Mouse (Mus musculus) lung, adult 2 months (tissue): ENCODE measurements around the gene Mapkbp1.

Experiments
- CTCF ChIP-seq: fragments of 200-500 bp; IDR thresholded peaks from 2 replicates; pipeline ENCODE4 v1.5.1; 2011; ENCODE audit warnings: mild to moderate bottlenecking, low read length, control low read depth; ENCODE audit not compliant: insufficient read depth
- POLR2A ChIP-seq: fragments of 200-500 bp; IDR thresholded peaks from 2 replicates; pipeline ENCODE4 v1.6.1; 2011; ENCODE audit warnings: low read depth, mild to moderate bottlenecking, control low read depth, low read length, borderline replicate concordance; ENCODE audit errors: extremely low read depth

GRCm38 (mm10) chr2:120030380-120030779 lies 57.9 kb downstream of the Mapkbp1 start:
- TF ChIP-seq CTCF, result no peak
- TF ChIP-seq POLR2A, result no peak
